Mouse (Mus musculus) forebrain, embryonic 13.5 days (tissue): Measurements from ENCODE around the gene Hpdl. TPM values are rescaled to one million over a fixed set of nuclear protein-coding genes. Genes with fewer than 3 reads are reported as not detected.
"Not testable (repeated sequence)": the region's sequence is repeated elsewhere in the genome, so short reads cannot be mapped to it uniquely, and the experiment has no call there.

ENCODE experiments used
- ATAC-seq: fragments of 200-750 bp; cut with Nextera tagmentation; 2 replicates; pipeline ENCODE4 v1.8.0; 2017
- H3K27ac ChIP-seq: fragments of 300-500 bp; sonication (generic); 2 replicates; pipeline ENCODE4 v1.5.1; 2015; ENCODE audit warnings: inconsistent platforms, mild to moderate bottlenecking, moderate library complexity
- H3K27me3 ChIP-seq: fragments of 300-500 bp; sonication (generic); 2 replicates; pipeline ENCODE4 v1.6.1; 2015; ENCODE audit warnings: mild to moderate bottlenecking, inconsistent platforms
- H3K36me3 ChIP-seq: fragments of 300-500 bp; sonication (generic); 2 replicates; pipeline ENCODE4 v1.6.1; 2015; ENCODE audit warnings: mild to moderate bottlenecking, inconsistent platforms; ENCODE audit not compliant: poor library complexity, severe bottlenecking
- H3K4me1 ChIP-seq: fragments of 300-500 bp; sonication (generic); 2 replicates; pipeline ENCODE4 v1.6.1; 2015; ENCODE audit warnings: inconsistent platforms
- H3K4me2 ChIP-seq: fragments of 300-500 bp; sonication (generic); 2 replicates; pipeline ENCODE4 v1.6.1; 2015; ENCODE audit warnings: inconsistent platforms, mild to moderate bottlenecking, moderate library complexity
- H3K4me3 ChIP-seq: fragments of 300-500 bp; sonication (generic); 2 replicates; pipeline ENCODE4 v1.5.1; 2015; ENCODE audit warnings: mild to moderate bottlenecking, inconsistent platforms
- H3K9ac ChIP-seq: fragments of 300-500 bp; sonication (generic); 2 replicates; pipeline ENCODE4 v1.6.1; 2015; ENCODE audit warnings: mild to moderate bottlenecking, inconsistent platforms
- H3K9me3 ChIP-seq: fragments of 300-500 bp; sonication (generic); replicated peaks from 2 replicates; pipeline ENCODE4 v1.6.1; 2016; ENCODE audit warnings: inconsistent platforms
- WGBS: fragments of 180-500 bp; shearing (Covaris S2); methylation state at CpG from one replicate; pipeline ENCODE4 v1.1.7; 2015; 5-methylcytosine and 5-hydroxymethylcytosine counted together
- polyA plus RNA-seq: library from polyadenylated mRNA; unstranded; fragments of >200 nt; fragmentation: Nextera tagmentation; extraction: Ambion mirVana; gene quantifications from 2 replicates; pipeline ENCODE4 v1.2.1, GENCODE M21; 2015

The Hpdl gene
- 0.85 and 0.94 TPM in 2 replicates for polyA plus RNA-seq

- H3K36me3 ChIP-seq: peaks cover 18% of the 10 kb centered on the region
- peak within 1 kb of the TSS; percentile 93 for H3K4me2 ChIP-seq
- H3K4me1 ChIP-seq: peaks cover 25% of the 10 kb centered on the region
- ATAC-seq: no peak
- peaks cover 26% of the 10 kb centered on the region for H3K27me3 ChIP-seq
- no peak within 1 kb of the TSS for H3K27ac ChIP-seq
- H3K9ac ChIP-seq: peak within 1 kb of the TSS; percentile 65
- H3K9me3 ChIP-seq: no peaks in the 10 kb centered on the region
- WGBS: 13% methylated on average over 9 of the region's 9 CpGs
- H3K4me3 ChIP-seq: peak within 1 kb of the TSS; percentile 49
These were observed at the start of gene Hpdl for GRCm38 (mm10) chr4:116821694-116822016. Gene Hpdl, minus strand, starts transcription at chr4:116821707.

GRCm38 (mm10) chr4:116869898-116870297 lies 48.4 kb upstream of the Hpdl start:
- Histone ChIP-seq H3K9me3 (no peaks in the 10 kb centered on the region), H3K4me3 (no peak overlapping the region), H3K27me3 (no peaks in the 10 kb centered on the region), H3K4me1 (no peaks in the 10 kb centered on the region), H3K4me2 (no peak overlapping the region), H3K36me3 (no peaks in the 10 kb centered on the region), H3K9ac (no peak overlapping the region), H3K27ac (no peak overlapping the region)
- ATAC-seq: no peak
- 74% methylated on average over 3 of the region's 3 CpGs for WGBS

GRCm38 (mm10) chr4:116862023-116862422 lies 40.5 kb upstream of the Hpdl start:
- ATAC-seq: no peak
- no peak overlapping the region for H3K9ac ChIP-seq
- no peak overlapping the region for H3K4me3 ChIP-seq

GRCm38 (mm10) chr4:116859711-116860110 lies 38.2 kb upstream of the Hpdl start:
- Histone ChIP-seq H3K9me3 (no peaks in the 10 kb centered on the region), H3K27me3 (no peaks in the 10 kb centered on the region), H3K4me3 (no peak overlapping the region), H3K36me3 (no peaks in the 10 kb centered on the region), H3K4me1 (peaks cover under 1% of the 10 kb centered on the region; the same call in 1 of the 2 replicates), H3K4me2 (no peak overlapping the region), H3K27ac (no peak overlapping the region), H3K9ac (no peak overlapping the region)
- WGBS: 84% methylated on average over 5 of the region's 5 CpGs
- no peak for ATAC-seq

More at GRCm38 (mm10) chr4:116862023-116862422, 40.5 kb upstream of the Hpdl start:
- no peaks in the 10 kb centered on the region for H3K27me3 ChIP-seq
- WGBS: 78% methylated on average over 8 of the region's 8 CpGs
- no peak overlapping the region for H3K27ac ChIP-seq
- H3K36me3 ChIP-seq: no peaks in the 10 kb centered on the region
- H3K4me1 ChIP-seq: no peaks in the 10 kb centered on the region
- no peak overlapping the region for H3K4me2 ChIP-seq
- no peaks in the 10 kb centered on the region for H3K9me3 ChIP-seq

GRCm38 (mm10) chr4:116857203-116857602 lies 35.7 kb upstream of the Hpdl start:
- H3K9me3 ChIP-seq: no peaks in the 10 kb centered on the region
- H3K27ac ChIP-seq: no peak overlapping the region
- no peak overlapping the region for H3K9ac ChIP-seq
- no peaks in the 10 kb centered on the region for H3K36me3 ChIP-seq
- ATAC-seq: peak; percentile 68; the same call in 1 of the 2 replicates
- 40% methylated on average over 10 of the region's 10 CpGs for WGBS
- no peaks in the 10 kb centered on the region for H3K27me3 ChIP-seq
- no peak overlapping the region for H3K4me3 ChIP-seq
- peaks cover 11% of the 10 kb centered on the region for H3K4me1 ChIP-seq
- H3K4me2 ChIP-seq: no peak overlapping the region

- H3K27ac ChIP-seq: no peak overlapping the region; the same call in 1 of the 2 replicates
- H3K27me3 ChIP-seq: no peaks in the 10 kb centered on the region
- 20% methylated on average over 2 of the region's 2 CpGs for WGBS
- no peak overlapping the region for H3K4me2 ChIP-seq
- H3K36me3 ChIP-seq: no peaks in the 10 kb centered on the region
- no peak overlapping the region for H3K4me3 ChIP-seq
- peaks cover 15% of the 10 kb centered on the region for H3K4me1 ChIP-seq
- no peak overlapping the region for H3K9ac ChIP-seq
- ATAC-seq: no peak; the same call in 1 of the 2 replicates
- H3K9me3 ChIP-seq: no peaks in the 10 kb centered on the region
These were observed 32.8 kb upstream of the Hpdl start for GRCm38 (mm10) chr4:116854286-116854685.

- ATAC-seq: no peak
- WGBS: 55% methylated on average over 3 of the region's 3 CpGs
These were observed 28.4 kb upstream of the Hpdl start for GRCm38 (mm10) chr4:116849901-116850300.

GRCm38 (mm10) chr4:116844324-116844723 lies 22.8 kb upstream of the Hpdl start:
- no peak overlapping the region for H3K4me3 ChIP-seq
- WGBS: 96% methylated on average over 3 of the region's 3 CpGs
- H3K27me3 ChIP-seq: no peaks in the 10 kb centered on the region

More at GRCm38 (mm10) chr4:116849901-116850300, 28.4 kb upstream of the Hpdl start:
- Histone ChIP-seq H3K27me3 (no peaks in the 10 kb centered on the region), H3K4me3 (no peak overlapping the region), H3K4me2 (no peak overlapping the region), H3K9me3 (no peaks in the 10 kb centered on the region), H3K27ac (no peak overlapping the region), H3K36me3 (no peaks in the 10 kb centered on the region), H3K4me1 (peaks cover 15% of the 10 kb centered on the region), H3K9ac (no peak overlapping the region)

GRCm38 (mm10) chr4:116840841-116841240 lies 19.3 kb upstream of the Hpdl start:
- H3K4me3 ChIP-seq: no peak overlapping the region
- ATAC-seq: no peak
- 85% methylated on average over 6 of the region's 6 CpGs for WGBS

More at GRCm38 (mm10) chr4:116844324-116844723, 22.8 kb upstream of the Hpdl start:
- no peaks in the 10 kb centered on the region for H3K4me1 ChIP-seq
- no peak overlapping the region for H3K4me2 ChIP-seq
- H3K27ac ChIP-seq: no peak overlapping the region
- H3K36me3 ChIP-seq: no peaks in the 10 kb centered on the region
- H3K9ac ChIP-seq: no peak overlapping the region
- no peaks in the 10 kb centered on the region for H3K9me3 ChIP-seq
- ATAC-seq: no peak

GRCm38 (mm10) chr4:116840096-116840495 lies 18.6 kb upstream of the Hpdl start:
- not testable (repeated sequence) for H3K9me3 ChIP-seq, H3K27me3 ChIP-seq, H3K4me3 ChIP-seq, H3K27ac ChIP-seq, H3K36me3 ChIP-seq, ATAC-seq, H3K4me1 ChIP-seq, H3K9ac ChIP-seq
- WGBS: 59% methylated on average over 26 of the region's 29 CpGs
- peak overlapping the region; percentile 25; the same call in 1 of the 2 replicates for H3K4me2 ChIP-seq

More at GRCm38 (mm10) chr4:116840841-116841240, 19.3 kb upstream of the Hpdl start:
- no peaks in the 10 kb centered on the region for H3K4me1 ChIP-seq
- no peaks in the 10 kb centered on the region for H3K27me3 ChIP-seq
- no peak overlapping the region for H3K9ac ChIP-seq
- H3K4me2 ChIP-seq: no peak overlapping the region
- no peaks in the 10 kb centered on the region for H3K36me3 ChIP-seq
- H3K27ac ChIP-seq: no peak overlapping the region
- no peaks in the 10 kb centered on the region for H3K9me3 ChIP-seq

- WGBS: 24% methylated on average over 2 of the region's 2 CpGs
- no peak overlapping the region for H3K4me3 ChIP-seq
- H3K9ac ChIP-seq: no peak overlapping the region
- no peaks in the 10 kb centered on the region for H3K9me3 ChIP-seq
- no peaks in the 10 kb centered on the region for H3K36me3 ChIP-seq
- no peak overlapping the region for H3K4me2 ChIP-seq
- H3K4me1 ChIP-seq: no peaks in the 10 kb centered on the region
- no peak overlapping the region for H3K27ac ChIP-seq
- no peak for ATAC-seq
- H3K27me3 ChIP-seq: no peaks in the 10 kb centered on the region
These were observed 17.5 kb upstream of the Hpdl start for GRCm38 (mm10) chr4:116838999-116839398.

- Histone ChIP-seq H3K9ac (no peak overlapping the region), H3K9me3 (no peaks in the 10 kb centered on the region), H3K27me3 (no peaks in the 10 kb centered on the region), H3K4me1 (peaks cover 24% of the 10 kb centered on the region), H3K4me3 (no peak overlapping the region), H3K4me2 (no peak overlapping the region), H3K27ac (peak overlapping the region; percentile 72), H3K36me3 (no peaks in the 10 kb centered on the region)
- 5% methylated on average over 6 of the region's 6 CpGs for WGBS
- peak; percentile 70 for ATAC-seq
These were observed 8.5 kb upstream of the Hpdl start for GRCm38 (mm10) chr4:116830070-116830368.

- no peaks in the 10 kb centered on the region for H3K9me3 ChIP-seq
- no peak overlapping the region for H3K4me2 ChIP-seq
- 26% methylated on average over 6 of the region's 6 CpGs for WGBS
- no peaks in the 10 kb centered on the region for H3K27me3 ChIP-seq
- peak; percentile 67 for ATAC-seq
- no peaks in the 10 kb centered on the region for H3K36me3 ChIP-seq
- peaks cover 28% of the 10 kb centered on the region for H3K4me1 ChIP-seq
- H3K9ac ChIP-seq: no peak overlapping the region
- H3K27ac ChIP-seq: peak overlapping the region; percentile 72
- no peak overlapping the region for H3K4me3 ChIP-seq
These were observed 8.0 kb upstream of the Hpdl start for GRCm38 (mm10) chr4:116829364-116830069.
